Mouse (Mus musculus): ENCODE data around the gene Ptov1.
"Not testable (repeated sequence)": the region's sequence is repeated elsewhere in the genome, so short reads cannot be mapped to it uniquely, and the experiment has no call there.

Gene Ptov1

DNA sequence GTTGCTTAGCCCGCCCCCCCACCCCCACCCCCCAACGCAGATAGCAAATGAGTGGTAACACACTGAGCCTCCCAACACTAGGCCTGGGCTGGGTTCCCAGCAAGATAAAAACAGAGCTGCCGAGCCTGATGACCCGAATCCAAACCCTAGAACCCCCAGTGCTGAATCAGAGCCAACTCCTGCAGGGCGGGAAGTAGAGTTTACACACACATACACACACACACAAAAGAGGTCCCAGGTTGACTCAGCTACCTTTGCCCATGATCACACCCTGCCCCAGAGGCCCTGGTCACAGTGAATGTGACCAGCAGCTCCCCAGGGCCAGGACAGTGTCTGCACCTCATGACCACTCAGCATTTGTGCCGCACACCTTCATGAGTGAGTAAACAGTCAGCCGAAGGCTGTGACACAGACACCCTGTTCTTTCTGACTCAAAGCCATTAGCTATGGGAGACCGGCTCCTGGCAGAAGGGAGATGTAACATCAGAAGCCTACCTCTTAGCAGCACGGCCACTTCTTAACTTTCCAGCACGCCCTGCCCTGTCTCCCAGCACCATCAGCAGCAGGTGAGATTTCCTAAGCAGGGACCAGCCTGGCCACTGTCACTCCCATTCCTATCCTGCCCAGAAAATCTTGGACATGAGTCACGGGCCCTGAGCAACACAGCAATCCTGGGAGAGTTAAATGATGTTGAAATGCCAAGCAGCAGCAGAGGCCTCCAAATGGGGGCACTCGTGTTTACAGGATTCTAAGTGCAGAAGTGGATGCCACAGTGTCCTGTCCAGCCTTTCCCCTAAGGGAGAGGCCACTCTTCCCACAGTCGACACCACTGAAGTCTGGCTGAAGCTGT is 18.9 kb upstream of the Ptov1 start:
- DNase-seq (ENCODE audit: extremely low spot score, low spot score), result no peak

DNA sequence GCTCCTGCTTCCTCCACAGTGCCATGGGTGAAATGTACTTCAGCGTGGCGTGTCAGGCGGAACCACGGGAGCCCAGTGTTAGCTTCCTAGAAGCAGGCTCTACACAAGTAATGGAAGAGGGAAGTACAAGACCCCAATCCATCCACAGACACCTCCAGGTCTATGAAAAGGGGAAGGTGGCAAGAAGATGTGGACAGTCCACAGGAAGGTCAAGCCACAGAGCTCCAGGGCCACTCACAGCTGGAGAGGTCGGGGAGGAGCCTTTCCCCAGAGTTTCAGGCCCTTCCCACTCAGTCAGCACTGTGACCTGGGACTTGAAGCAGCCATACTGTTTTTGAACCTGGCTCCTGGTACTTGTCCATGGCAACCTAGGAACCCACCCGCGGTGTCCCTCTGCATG is 17.4 kb upstream of the Ptov1 start:
- no peak for DNase-seq (ENCODE audit: extremely low spot score, low spot score)

DNA sequence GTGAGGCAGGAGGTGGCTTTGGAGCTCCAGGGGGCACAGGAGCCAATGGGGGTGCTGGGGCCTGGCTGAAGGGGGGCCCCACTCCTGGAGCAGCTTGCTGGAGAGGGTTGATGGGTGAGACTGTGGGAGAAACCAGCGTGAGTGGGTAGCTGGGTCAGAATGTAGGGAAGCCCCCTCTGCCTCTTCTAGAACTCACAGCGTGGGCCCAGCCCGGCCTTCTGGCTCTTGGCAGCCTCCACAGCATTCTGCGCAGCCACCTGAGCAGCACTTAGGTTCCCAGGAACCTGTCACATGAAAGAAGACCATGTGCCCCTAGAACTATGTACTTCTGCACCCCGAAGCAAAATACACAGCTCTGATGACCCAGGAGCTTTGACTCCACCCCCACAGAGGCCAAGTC is 15.0 kb upstream of the Ptov1 start:
- DNase-seq (ENCODE audit: extremely low spot score, low spot score), result no peak

DNA sequence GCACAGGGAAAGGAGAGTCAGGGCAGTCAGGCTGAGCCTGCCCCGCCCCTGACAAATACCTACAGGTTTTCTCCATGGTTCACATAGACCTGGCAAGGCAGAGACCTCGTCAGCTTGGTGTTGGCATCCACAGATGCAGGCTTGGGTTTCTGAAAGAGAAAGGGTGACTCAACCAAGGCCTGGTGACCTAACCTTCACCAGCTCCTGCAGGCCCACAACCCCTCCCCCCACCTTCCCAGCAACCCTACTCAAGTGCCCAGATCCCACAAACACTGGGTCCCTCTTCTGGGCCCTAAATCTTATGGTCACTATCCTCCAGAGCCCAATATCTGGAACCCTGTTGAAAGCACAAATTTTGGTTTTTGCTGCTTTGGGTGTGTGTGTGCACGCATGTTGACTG is 13.4 kb upstream of the Ptov1 start:
- no peak for DNase-seq (ENCODE audit: extremely low spot score, low spot score)

DNA sequence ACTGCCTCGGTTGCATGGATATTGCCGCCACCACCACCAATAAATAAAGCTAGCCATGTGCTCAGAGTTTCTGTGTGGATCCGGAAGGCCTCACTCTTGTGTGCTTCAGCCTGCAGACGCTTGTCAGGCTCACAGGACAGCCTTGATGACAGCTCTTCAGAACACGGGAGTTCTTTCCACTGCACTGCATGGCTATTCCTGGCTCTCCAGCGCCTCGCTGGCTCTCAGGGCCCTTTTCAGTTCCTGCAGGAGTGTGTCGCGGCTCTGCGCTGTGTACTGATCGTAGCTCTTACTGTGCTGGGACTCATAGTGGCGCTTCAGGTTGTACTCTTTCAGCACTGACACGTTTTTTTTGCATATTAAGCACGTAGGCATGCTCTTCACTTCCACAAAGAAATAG is 8.2 kb upstream of the Ptov1 start:
- no peak for DNase-seq (ENCODE audit: extremely low spot score, low spot score)

DNA sequence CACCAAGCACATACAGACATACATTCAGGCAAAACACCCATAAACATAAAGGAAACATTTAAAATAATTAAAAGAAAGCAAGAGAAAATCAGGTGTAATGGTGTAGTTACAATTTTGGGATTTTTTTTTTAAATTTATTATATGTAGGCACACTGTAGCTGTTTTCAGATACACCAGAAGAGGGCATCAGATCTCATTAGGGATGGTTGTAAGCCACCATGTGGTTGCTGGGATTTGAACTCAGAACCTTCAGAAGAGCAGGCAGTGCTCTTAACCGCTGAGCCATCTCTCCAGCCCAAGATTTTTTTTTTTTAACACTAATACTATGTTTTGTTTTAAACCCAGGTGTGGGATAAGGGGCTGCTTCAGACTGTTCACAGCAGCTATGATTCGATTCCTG is 2.2 kb upstream of the Ptov1 start:
- not testable (repeated sequence) for DNase-seq (ENCODE audit: extremely low spot score, low spot score)

DNA sequence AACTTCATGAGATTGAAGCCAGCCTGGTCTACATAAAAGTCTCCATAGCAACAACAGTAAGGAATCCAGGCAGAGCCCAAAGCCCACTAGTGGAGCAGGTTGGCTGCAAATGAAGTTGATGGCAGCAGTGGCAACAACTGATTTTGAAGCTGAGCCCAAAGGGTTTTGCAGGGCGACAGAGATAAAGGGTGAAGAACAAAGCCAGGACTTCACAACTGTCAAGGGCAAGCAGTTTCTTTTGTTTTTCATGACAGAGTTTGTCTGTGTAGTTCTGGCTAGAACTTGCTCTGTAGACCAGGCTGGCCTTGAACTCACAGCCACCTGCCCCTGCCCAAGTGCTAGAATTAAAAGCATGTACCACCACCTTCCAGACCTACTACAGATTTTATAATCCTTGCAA is 1.6 kb upstream of the Ptov1 start:
- no peak for DNase-seq (ENCODE audit: extremely low spot score, low spot score)

DNA sequence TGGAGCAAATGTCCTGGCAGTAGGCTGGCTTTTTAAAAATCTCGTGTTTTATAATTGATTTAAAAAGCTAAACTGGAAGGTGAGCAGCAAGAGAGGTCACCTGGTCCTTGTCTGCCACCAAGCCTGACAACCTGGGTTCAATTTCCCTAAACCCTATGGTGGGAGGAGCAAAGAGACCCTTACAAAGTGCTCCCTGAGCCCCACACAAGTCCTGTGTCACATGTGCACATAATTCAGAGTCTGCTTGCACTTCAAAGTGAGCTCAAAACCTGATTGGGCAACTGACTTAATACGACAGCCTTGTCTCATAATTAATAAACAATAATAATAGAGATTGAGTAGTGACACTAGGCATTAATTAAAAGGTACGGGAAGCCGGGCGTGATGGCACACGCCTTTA is 1.0 kb upstream of the Ptov1 start:
- DNase-seq (ENCODE audit: extremely low spot score, low spot score), result no peak

DNA sequence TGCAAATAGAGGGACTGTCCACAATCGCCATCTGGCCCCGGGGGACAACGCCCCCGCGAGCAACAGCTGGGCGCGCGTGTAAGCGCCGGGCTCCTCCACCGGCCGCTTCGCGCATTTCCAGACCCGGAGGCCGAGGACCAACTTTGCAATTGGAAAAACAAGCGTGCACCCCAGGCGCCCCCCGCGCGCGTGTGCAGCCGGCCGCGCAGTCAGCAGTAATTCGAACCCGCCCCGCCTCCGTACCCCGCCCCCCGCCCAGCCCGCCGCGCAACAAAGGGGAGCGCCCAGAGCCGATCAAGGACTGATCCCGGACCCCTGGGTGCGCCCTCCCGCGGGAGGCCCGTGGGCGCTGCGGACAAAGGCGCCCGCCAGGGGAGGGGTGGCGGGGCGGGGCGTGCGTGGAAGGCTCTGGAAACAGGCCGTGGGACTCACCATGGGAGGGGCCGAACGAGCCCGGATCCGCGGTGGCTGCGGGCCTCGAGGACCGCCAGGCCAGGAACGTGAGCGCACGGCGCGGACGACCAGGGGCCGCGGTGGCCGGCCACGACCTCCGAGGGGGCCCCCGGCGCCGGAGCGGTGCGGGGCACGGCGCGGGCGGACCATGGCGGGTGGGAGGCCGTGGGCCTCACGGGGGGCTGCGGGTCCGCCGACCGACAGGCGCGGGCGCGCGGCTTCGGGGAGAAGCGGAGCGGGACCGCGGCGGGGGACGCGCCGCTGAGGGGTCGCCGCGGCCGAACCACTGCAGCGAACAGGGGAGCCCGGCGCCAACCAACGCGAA is 480 bp downstream of the Ptov1 start:
- peak; percentile 85 for DNase-seq (ENCODE audit: extremely low spot score, low spot score)

DNA sequence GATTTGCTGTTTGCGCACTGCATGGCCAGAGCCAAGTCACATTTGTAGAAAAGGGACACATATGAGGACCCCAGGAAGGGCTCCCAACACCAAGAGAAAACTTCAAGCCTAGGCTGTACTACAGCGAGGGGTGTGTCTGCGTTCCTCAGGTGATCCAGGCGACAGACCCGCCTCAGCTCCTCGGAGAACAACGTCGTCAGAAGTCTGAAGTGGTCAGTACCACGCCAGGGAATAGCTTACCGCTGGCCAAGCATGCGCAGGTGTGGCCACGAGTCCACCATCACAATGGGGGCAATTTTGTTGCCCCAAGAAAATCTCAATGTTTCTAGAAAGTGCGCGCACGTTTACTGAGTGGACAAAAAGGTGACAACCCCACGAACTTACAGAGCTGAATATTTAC is 1.1 kb downstream of the Ptov1 start:
- no peak for DNase-seq (ENCODE audit: extremely low spot score, low spot score)

DNA sequence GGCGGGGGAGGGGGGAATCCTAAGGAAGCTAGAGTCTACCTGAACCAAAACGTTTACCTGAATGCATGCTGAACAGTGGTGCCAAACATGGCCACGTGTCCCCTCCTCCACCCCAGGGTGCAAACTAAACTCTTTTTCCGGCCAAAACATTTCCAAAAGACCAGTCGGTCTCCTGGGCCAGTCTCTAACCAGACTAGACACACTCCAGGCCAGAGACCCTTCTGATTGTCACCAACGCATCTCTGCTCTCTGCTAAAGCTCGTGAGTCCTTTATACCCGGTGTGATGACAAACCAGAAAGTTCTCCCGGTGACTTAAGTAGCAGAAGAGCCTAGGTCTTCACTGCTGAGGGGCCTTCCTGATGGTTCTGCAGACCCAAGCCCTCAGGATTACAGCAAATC is 1.8 kb downstream of the Ptov1 start:
- no peak for DNase-seq (ENCODE audit: extremely low spot score, low spot score)

DNA sequence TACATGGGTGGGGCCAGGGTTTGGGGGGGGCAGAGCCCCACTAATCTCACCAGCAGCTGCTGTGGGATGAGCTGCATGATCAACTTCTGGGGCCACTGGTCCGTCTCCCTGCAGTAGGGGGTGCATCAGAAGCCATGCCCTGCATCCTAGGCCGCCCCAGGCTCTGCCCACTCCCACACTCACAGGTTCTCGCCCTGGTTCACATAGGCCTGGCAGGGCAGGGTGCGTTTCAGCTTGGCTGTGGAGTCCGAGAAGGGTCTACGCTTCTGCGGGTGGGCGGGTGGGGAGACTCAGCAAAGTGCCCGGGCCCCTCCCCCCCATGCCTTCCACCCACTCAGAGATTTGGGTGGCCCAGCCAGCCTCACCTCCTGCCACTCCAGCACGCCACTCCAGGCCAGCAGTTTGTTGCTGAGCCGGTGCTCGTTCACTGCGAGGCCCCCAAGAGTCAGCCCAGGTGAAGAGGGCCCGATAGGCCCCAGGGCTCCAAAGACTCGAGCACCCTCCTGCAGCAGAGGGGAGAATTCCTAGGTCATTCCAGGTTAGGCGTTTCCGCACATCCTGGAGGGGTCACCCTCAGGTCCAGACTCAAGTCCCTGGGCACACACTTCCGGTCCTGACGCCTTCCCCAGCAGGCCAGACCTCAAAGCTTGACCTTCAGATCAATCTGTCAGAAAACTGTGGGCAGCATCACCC is 2.4 kb downstream of the Ptov1 start:
- DNase-seq (ENCODE audit: extremely low spot score, low spot score), result no peak

DNA sequence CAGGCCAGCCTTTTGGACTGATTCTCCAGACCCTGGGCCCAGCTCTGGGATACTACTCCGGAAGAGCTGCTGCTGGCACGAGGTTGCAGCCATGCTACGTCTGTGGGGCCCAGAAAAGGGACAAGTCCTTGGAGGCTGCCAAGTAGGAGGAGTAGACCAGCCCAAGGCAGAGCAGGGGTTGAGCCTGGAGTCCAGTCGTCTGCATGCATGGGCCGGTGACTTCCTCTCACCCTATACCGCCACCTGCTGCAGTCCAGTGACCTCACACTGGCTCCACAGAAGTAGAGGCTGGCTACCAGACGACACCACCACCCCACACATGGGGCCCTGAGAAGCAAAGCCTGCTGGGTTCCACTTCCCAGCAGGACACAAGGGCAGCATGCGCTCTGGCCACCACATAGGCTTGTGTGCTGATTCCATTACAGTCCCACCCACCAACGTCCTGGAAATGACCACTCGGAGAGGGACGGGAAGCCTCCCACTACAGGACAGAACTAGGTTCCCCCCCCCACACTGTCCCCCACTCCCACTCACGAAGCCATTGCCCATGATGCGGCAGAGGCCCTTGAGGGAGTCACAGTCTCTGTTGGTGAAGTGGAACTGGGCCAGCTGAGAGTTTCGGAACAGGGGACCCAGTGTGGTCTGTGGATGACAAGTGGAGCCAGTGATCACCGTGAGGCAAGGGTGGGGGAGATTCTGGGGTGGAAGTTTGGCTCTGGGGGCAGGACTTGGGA is 3.1 kb downstream of the Ptov1 start:
- DNase-seq (ENCODE audit: extremely low spot score, low spot score), result no peak

DNA sequence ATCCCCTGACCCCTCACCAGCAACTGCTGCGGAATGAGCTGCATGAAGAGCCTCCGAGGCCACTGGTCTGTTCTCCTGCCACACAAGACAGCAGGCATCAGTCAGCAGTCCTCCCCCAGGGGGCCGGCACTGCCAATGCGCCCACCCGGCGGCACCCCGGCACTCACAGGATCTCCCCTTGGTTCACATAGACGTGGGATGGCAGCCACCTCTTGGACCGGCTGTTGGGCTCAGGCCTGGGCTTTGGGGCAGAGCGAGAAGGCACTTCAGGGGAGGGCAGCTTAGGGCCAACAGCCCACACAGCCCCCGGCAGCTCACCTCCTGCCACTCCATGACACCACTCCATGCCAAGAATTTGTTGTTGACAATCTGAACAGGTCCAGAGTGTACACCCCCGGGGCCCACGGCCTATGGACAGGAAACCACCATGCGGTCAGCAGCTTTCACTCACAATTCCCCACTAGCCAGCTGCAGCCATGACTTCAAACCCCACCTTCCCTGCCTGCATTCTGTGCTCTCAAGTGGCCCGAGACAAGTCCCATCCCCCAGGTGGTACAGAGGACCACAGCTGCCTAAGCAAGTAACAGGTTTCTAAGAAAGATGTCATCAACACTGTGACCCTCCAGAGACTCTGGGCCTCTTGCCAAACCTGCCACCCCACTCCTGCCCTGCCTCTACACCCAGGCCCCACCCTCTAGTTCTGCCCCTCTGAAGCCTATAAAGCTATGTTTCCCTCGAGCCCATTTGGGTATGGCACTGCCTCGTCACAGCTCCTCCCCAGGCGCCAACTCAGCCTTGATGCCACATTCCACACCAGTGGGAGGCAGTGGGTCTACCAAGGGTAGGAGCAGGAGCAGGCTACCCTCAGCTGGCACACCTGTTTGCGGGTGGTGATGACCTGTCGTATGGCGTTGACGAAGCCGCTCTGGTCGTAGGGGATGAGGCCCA is 4.7 kb downstream of the Ptov1 start:
- no peak for DNase-seq (ENCODE audit: extremely low spot score, low spot score)

DNA sequence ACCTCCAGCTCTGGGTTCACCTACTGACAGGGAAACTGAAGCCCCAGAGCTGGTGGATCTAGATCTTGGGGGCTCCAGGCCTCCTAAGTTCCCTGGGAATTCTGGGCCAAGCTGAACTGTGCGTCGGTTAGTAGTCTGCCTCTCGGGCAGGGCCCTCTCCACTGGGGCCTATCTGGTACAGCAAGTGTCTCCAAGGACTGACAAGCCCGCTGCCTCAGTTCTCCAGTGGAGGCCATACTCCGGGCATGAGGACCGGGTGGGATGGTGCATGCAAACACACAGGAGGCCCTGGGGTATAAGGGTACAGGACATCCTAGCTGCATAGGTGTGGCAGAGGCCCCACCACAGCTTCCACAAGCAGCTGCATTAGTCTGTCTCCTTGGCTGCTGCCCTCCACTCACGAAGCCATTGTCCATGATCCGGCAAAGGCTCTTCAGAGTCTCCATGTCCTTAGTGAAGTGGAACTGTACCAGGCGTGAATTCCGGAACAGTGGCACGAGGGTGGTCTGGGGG is 5.5 kb downstream of the Ptov1 start:
- DNase-seq (ENCODE audit: extremely low spot score, low spot score), result no peak

DNA sequence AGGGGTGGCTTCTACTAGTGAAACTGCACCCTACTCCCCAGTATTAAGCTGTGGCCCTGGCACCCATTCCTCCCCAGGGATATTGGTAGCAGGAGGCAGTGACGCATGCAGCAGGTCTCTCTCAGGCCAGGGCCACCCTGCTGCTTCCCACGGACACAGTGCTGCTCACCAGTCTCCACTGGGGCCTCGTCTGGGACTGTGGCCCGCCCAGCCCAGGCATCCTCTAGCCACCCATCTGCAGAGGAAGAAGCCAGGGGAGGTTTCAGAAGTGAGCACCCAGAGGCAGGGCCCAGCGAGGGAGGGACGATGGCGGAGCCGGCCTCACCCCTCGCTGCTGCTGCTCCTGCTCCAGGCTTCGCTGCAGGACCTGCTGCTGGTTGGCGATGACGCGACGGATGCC is 6.4 kb downstream of the Ptov1 start:
- DNase-seq (ENCODE audit: extremely low spot score, low spot score), result no peak

DNA sequence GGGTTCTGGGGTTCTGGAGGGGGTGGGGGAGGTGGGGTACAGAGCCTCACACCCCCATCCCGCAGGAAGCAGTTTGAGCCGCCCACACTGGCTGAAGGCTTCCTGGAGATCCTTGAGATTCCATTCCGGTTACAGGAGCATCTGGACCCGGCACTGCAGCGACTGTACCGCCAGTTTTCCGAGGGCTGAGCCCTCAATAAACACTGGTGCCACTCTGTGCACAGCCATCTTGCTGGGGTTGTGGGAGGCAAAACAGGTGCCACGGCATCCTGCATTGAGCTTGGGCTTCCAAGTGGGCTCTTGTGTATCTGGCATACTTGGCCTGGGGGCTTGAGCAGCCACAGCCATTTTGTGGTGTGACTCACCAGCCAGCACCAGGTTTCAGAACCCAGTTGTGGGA is 7.2 kb downstream of the Ptov1 start:
- DNase-seq (ENCODE audit: extremely low spot score, low spot score), result no peak

DNA sequence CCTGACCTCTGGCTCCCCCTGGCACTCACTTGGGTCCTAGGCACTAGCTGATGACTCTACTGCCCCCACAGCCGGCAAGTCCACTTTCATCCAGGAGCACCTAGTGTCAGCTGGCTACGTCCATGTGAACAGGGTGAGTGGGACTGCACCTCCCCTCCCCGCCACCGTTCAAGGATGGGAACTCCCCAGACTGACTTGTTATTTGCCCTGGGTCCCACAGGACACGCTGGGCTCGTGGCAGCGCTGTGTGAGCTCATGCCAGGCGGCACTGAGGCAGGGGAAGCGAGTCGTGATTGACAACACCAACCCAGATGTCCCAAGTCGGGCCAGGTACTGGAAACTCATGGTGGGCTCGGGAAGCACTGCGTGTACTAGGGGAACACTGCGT is 8.2 kb downstream of the Ptov1 start:
- DNase-seq (ENCODE audit: extremely low spot score, low spot score), result no peak

DNA sequence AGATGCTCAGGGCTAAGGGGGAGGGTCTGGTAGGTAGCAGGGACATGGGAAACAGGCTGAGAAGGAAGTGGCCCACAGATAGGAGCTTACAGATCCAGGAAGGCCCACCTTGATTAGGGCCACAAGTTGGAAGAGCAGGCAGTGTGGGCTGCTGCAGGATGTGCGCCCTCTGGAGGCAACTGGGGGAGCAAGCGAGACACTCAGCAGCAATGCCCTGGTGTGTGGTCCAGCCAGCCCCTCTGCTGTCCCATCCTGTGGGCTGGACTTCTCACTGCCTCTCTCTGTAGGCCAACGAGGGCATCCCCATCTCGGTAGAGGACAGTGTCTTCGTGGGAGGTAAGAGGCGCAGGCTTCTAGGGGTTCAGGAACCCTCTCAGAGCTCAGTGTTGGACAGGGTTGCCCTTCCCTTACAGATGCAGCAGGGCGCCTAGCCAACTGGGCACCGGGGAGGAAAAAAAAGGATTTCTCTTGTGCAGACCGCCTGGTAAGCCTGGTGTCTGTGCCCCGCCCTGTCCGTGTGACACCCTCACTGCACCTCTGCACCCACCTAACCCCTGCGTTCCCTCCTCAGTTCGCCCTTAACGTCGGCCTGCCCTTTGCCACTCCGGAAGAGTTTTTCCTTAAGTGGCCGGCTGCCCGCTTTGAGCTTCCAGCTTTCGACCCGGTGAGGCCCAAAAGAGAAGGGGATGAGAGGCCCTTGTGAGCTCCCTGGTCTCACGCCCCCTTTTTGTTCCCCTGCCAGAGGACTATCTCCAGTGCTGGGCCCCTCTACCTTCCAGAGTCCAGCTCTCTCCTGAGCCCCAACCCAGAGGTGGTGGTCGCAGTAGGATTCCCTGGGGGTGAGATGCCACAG is 8.8 kb downstream of the Ptov1 start:
- DNase-seq (ENCODE audit: extremely low spot score, low spot score), result peak; percentile 76

Data from neural tube, embryonic 10.5 days (tissue).